Mouse (Mus musculus): ENCODE measurements at regions not wholly inside any gene's neighbourhood (a gene's known extent, or its start where the extent isn't known, plus 50 kb on each side); places are given as distances from the start of the nearest gene placed in this dataset.

DNA sequence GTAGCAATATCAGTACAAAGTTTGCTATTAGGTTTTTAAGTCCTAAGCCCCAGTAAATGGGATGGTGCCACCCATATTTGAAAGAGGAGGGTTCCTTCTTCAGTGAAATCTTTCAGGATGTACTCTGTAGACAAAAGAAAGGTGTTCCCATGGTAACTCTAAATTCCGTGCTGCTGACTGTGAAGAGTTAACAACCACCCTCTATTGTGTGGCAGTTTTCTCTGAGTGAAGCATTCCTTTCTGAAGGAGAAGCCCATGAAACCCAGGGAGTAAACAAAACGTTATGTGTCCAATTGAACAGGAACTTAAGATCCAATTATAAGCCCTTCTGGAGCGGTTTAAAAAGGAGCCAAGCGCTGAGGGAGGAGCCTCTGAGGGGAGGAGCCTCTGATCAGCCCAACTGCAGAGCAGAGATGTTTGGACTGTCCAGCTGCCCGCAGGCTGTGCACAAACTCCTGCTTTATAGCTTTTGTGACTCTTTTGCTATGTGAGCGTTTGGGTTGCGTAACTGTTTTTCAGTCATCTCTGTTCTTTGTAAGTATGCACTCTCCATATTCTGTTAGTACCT is 446.1 kb downstream of the 1190002N15Rik start:
- no peak overlapping the region for H3K9ac ChIP-seq
- no peaks in the 10 kb centered on the region for H3K36me3 ChIP-seq (ENCODE audit: insufficient read depth)
- no peak overlapping the region for H3K4me3 ChIP-seq (ENCODE audit: low read depth, low read length)
- DNase-seq (peak; percentile 48), ATAC-seq (peak; percentile 81)
- no peaks in the 10 kb centered on the region for H3K27me3 ChIP-seq (ENCODE audit: insufficient read depth, low read length)
- no peak overlapping the region for H3K27ac ChIP-seq (ENCODE audit: low read depth, low read length)
- H3K4me1 ChIP-seq (ENCODE audit: insufficient read depth): 0 out of 2 replicates have a peak, but pooled peaks cover 4% of the 10 kb centered on the region
- H3K4me2 ChIP-seq (ENCODE audit: low read depth): peak overlapping the region; percentile 4; the same call in 1 of the 2 replicates
- H3K9me3 ChIP-seq (ENCODE audit: low read length): no peaks in the 10 kb centered on the region
- no peak for TF ChIP-seq CTCF (IDR thresholded peaks at IDR 0.05; ENCODE audit: low read depth)
- 18% methylated on average over 7 of the region's 7 CpGs for WGBS

DNA sequence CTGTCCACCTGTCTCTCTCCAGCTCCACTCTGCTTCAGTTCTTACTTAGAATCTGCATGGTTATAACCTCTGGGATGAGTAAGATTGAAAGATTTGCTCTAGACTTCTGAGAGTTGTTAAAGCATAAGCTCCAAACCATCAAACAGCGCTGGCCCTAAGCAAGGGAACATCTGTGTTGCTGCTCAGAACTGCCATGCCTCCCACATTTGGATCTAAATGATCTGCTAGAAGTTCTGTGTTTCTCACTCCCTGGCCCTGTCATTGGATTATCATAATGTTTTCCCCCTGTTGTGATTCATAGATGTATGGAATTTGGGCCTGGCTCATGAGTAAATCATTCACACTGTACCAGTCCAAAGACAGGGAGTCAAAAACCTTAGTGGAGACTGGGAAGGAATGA is 448.1 kb downstream of the 1190002N15Rik start:
- H3K4me2 ChIP-seq (ENCODE audit: low read depth): no peak overlapping the region
- 89% methylated on average over 1 of the region's 1 CpGs for WGBS
- no peak overlapping the region for H3K27ac ChIP-seq (ENCODE audit: low read depth, low read length)
- no peak for ATAC-seq
- no peaks in the 10 kb centered on the region for H3K9me3 ChIP-seq (ENCODE audit: low read length)
- TF ChIP-seq CTCF (IDR thresholded peaks at IDR 0.05; ENCODE audit: low read depth): no peak
- no peaks in the 10 kb centered on the region for H3K36me3 ChIP-seq (ENCODE audit: insufficient read depth)
- H3K27me3 ChIP-seq (ENCODE audit: insufficient read depth, low read length): no peaks in the 10 kb centered on the region
- 0 out of 2 replicates have a peak, but pooled peaks cover 4% of the 10 kb centered on the region for H3K4me1 ChIP-seq (ENCODE audit: insufficient read depth)
- no peak overlapping the region for H3K9ac ChIP-seq
- no peak for DNase-seq
- no peak overlapping the region for H3K4me3 ChIP-seq (ENCODE audit: low read depth, low read length)

DNA sequence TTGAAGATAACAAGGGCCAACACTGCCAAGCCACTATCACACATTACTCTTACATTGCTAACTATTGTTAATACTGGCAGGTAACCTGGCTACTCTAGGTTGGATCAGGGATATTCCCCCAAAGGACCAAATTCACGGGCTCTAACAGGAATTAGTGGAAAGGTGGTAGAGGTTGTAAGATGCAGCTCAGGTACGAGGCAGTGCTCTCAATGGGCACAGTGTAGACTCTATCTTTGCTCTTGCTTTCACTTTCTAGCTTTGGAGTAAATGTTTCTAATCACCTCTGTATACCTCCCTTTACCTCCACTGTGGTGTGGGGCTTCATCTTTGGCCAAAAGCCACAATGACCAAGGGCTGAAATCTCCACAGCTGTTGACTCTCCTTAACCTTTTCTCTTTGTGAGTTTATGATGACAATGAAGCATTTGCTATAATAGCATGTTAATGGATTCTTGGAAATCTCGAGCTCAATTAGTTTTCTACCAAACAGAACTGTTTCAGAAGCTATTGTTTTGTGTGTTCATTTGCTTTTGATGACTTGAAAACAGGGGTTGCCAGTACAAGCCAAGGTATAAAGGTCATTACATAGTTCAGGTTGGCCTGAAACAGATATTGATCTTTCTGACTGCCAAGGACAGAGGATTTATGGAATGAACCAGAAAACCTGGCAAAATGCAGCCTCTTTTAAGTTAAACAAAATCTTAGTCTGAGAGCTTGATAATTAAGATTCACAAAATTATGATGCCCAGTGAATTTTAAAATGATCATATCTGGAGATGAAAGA is 454.1 kb downstream of the 1190002N15Rik start:
- no peaks in the 10 kb centered on the region for H3K27me3 ChIP-seq (ENCODE audit: insufficient read depth, low read length)
- H3K4me2 ChIP-seq (ENCODE audit: low read depth): no peak overlapping the region
- ATAC-seq (no peak), DNase-seq (no peak)
- no peak for TF ChIP-seq CTCF (IDR thresholded peaks at IDR 0.05; ENCODE audit: low read depth)
- no peak overlapping the region for H3K9ac ChIP-seq
- no peaks in the 10 kb centered on the region for H3K4me1 ChIP-seq (ENCODE audit: insufficient read depth)
- H3K27ac ChIP-seq (ENCODE audit: low read depth, low read length): no peak overlapping the region
- H3K4me3 ChIP-seq (ENCODE audit: low read depth, low read length): no peak overlapping the region
- WGBS: 71% methylated on average over 3 of the region's 3 CpGs
- H3K9me3 ChIP-seq (ENCODE audit: low read length): no peaks in the 10 kb centered on the region
- no peaks in the 10 kb centered on the region for H3K36me3 ChIP-seq (ENCODE audit: insufficient read depth)

DNA sequence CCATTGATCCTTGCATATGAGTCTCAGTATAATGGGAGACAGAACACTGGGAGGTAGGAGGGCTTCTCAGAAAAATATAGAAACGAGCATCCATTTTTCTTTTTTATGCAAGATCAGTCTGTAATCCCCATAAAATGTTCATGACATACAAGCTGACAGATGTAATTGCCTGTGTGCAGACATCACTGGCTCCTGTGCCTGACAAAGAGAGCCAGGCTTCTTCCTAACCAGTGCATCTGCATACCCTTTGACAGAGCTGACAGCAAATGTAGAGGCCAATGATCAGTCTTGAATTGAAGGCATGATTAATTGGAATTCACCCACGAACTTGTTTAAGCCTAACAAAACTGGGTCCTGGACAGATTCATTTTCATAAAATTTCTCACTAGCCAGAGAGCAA is 463.0 kb downstream of the 1190002N15Rik start:
- no peak for ATAC-seq
- no peak for DNase-seq
- Histone ChIP-seq H3K4me1 (ENCODE audit: insufficient read depth) (no peaks in the 10 kb centered on the region), H3K9me3 (ENCODE audit: low read length) (no peaks in the 10 kb centered on the region), H3K4me3 (ENCODE audit: low read depth, low read length) (no peak overlapping the region), H3K4me2 (ENCODE audit: low read depth) (no peak overlapping the region), H3K27me3 (ENCODE audit: insufficient read depth, low read length) (no peaks in the 10 kb centered on the region), H3K9ac (no peak overlapping the region), H3K36me3 (ENCODE audit: insufficient read depth) (no peaks in the 10 kb centered on the region), H3K27ac (ENCODE audit: low read depth, low read length) (no peak overlapping the region)
- no peak for TF ChIP-seq CTCF (IDR thresholded peaks at IDR 0.05; ENCODE audit: low read depth)
- WGBS: 35% methylated on average over 2 of the region's 2 CpGs

DNA sequence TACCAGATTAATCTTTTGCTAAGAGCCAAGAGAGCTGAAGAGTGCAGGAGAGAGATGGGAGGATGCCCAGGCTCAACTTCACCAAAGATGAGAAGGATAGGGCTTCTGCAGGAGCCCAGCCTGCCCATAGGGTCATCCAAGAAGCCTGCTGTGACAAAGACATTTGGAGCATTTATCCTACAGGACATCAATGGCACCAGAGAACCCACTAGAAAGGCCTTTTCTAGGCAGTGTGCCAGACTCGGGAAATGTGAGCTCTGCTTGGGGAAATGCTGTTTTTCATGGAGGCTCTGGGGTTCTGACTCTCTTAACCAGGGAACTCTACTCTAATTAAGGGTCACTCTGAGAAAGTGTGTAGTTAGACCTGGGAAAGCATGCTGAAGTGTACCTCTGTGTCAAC is 470.8 kb downstream of the 1190002N15Rik start:
- TF ChIP-seq CTCF (IDR thresholded peaks at IDR 0.05; ENCODE audit: low read depth): no peak
- Histone ChIP-seq H3K9ac (no peak overlapping the region), H3K27me3 (ENCODE audit: insufficient read depth, low read length) (no peaks in the 10 kb centered on the region), H3K4me3 (ENCODE audit: low read depth, low read length) (no peak overlapping the region), H3K4me2 (ENCODE audit: low read depth) (no peak overlapping the region), H3K27ac (ENCODE audit: low read depth, low read length) (no peak overlapping the region), H3K9me3 (ENCODE audit: low read length) (no peaks in the 10 kb centered on the region), H3K4me1 (ENCODE audit: insufficient read depth) (no peaks in the 10 kb centered on the region), H3K36me3 (ENCODE audit: insufficient read depth) (no peaks in the 10 kb centered on the region)
- WGBS: 21% methylated on average over 1 of the region's 1 CpGs
- ATAC-seq (no peak), DNase-seq (no peak)

DNA sequence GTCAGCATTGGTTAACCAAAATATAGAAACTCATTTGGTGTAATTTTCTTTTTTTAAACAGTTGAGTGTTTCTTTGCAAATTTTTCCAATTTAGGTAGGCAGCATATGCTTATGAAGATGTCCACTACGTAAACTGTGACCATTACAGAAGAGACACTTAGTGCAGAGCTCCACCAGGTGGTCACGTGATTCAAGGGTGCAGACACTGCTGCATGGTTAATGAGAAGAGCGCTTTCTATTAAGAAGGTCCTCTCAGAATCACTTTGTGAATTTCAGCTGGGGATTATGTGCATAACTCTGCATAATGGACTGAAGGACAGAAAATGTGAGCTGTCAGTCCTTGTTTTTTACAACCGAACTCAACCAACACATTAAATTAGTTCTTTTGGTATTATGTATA is 484.7 kb downstream of the 1190002N15Rik start:
- ATAC-seq (no peak), DNase-seq (no peak)
- no peak overlapping the region for H3K27ac ChIP-seq (ENCODE audit: low read depth, low read length)
- WGBS: 58% methylated on average over 4 of the region's 4 CpGs
- no peak overlapping the region for H3K4me2 ChIP-seq (ENCODE audit: low read depth)
- H3K4me3 ChIP-seq (ENCODE audit: low read depth, low read length): no peak overlapping the region
- no peaks in the 10 kb centered on the region for H3K4me1 ChIP-seq (ENCODE audit: insufficient read depth)
- H3K36me3 ChIP-seq (ENCODE audit: insufficient read depth): no peaks in the 10 kb centered on the region
- H3K9ac ChIP-seq: no peak overlapping the region
- H3K9me3 ChIP-seq (ENCODE audit: low read length): no peaks in the 10 kb centered on the region
- H3K27me3 ChIP-seq (ENCODE audit: insufficient read depth, low read length): no peaks in the 10 kb centered on the region
- no peak for TF ChIP-seq CTCF (IDR thresholded peaks at IDR 0.05; ENCODE audit: low read depth)

DNA sequence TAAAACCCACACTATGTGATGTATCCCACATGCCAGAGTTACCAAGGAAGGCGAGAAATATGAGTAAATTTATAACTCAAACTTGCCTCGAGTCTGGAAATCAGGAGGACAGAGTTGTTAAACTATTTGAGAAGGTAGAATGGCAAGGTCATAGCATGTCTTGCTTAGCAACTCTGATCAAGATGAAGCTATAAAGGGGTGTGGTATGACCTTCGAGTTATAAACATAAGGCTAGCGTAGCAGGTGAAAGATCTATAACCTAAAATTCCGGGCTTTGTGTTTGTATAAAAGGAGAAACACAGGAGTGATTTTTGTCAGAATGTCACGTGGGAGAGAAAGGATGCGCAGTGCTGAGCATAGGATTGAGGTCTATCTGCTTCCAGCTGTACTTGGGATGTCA is 490.0 kb downstream of the 1190002N15Rik start:
- DNase-seq: no peak
- no peak overlapping the region for H3K9ac ChIP-seq
- no peak overlapping the region for H3K4me2 ChIP-seq (ENCODE audit: low read depth)
- H3K9me3 ChIP-seq (ENCODE audit: low read length): no peaks in the 10 kb centered on the region
- no peak for TF ChIP-seq CTCF (IDR thresholded peaks at IDR 0.05; ENCODE audit: low read depth)
- no peaks in the 10 kb centered on the region for H3K36me3 ChIP-seq (ENCODE audit: insufficient read depth)
- 92% methylated on average over 7 of the region's 7 CpGs for WGBS
- H3K27me3 ChIP-seq (ENCODE audit: insufficient read depth, low read length): no peaks in the 10 kb centered on the region
- no peak for ATAC-seq
- no peak overlapping the region for H3K27ac ChIP-seq (ENCODE audit: low read depth, low read length)
- H3K4me3 ChIP-seq (ENCODE audit: low read depth, low read length): no peak overlapping the region
- H3K4me1 ChIP-seq (ENCODE audit: insufficient read depth): no peaks in the 10 kb centered on the region

All from forebrain, postnatal 0 days (tissue).